Mouse (Mus musculus) spleen, embryonic (tissue): ENCODE measurements around the gene Fsip2.

ENCODE experiments used
- CTCF ChIA-PET: fragments of 350-600 bp; sonication (Branson Sonifier 250); formaldehyde crosslinking; loops from one replicate; lab custom pipeline; 2022; lab: Charles Lee

Fsip2 gene

DNA sequence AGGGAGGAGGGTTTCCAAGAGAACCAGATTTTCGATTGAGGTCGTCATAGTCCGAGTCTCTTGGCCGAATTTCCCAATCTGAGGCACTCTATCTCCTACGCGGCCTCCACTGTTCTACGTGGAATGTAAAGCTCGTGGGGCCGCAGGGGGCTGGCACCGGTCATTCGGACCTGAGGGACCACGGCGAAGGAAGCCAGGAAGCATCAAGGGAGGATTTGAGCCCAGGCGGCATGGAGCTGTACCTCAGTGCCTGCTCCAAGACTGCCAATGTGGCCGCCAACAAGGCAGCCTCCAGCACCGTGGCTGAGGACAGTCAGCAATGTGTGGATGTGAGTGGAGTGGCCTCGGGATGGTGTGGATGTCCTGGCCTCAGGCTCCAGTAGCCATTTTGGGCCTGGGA is at the start of gene Fsip2:
Gene Fsip2 (plus strand): TSS at position 163 of the 400 bp plus-strand sequence.
- CTCF ChIA-PET: no interaction called here

DNA sequence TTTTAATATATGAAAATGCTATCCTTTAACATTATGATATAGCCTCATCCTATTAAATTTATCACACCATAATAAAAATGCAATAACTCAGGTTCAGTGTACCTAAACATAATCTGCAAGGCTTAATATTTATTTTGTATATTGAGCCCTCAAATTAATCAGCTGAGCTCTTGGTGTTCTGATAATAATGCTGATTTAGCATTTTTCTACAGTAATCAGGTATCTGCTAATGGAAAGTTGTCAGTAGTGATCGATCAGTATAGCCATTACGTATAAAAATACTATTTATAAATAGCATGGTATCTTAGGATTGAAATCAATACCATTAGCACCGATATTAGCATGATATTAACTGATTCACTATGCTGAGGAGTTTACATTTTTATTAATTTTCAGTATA is 20.0 kb downstream of the Fsip2 start:
- CTCF ChIA-PET: no interaction called here

DNA sequence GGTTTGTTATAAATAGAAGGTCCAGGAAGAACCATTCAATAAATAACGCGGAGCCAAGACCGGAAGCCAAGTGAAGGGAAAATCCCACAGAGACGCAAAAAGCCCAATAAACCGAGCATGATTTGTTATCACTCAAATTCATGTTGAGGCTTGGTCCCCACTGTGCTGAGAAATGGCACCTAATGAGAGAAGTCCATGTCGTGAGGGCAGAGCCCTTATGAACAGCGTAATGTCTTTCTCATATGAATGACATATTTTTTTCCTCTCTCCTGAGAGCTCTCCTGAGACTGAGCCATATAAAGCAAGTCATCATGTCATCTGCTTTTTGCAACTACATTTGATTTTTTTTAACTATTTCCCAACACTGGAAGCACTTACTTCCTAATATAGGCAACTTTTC is 82.4 kb downstream of the Fsip2 start:
- CTCF ChIA-PET: no interaction called here

DNA sequence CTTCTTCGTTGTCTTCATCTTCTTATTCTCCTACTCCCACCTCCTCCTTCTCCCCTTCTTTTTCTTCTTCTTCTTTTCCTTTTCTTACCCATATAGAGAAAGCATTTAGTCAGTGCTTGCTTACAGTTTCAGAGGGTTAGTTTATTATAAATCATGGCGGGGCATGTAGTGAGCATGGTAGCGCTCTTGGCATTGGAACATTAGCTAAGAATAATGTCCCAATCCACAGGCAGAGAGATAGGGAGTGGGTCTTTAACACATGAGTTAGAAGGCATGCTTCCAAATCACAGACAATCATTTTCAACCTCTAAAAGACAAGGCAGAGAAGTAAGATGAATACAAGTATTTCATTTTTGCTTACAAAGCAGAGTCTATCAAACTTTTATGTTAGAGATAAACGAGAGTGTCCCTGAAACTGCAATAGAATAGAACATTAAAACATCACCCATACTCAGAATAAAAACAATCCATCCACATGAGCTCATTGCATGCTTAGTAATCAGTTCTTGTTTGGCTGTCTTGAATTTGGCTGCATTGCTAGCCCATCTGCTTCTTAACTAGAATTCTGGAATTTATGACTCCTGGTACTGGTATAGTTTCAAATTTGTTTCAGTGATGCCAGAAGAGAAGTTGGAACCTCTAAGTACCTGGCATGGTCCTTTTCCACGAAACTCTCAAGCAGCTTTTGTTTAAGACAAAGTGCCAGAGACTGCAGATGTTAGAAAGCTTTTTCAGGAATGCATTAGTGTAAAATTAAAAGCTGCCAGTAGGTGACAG is 109.7 kb downstream of the Fsip2 start:
- CTCF ChIA-PET: no interaction called here
